Mouse (Mus musculus) heart, embryonic 13.5 days (tissue): ENCODE results near the gene Igf2r. TPM values are rescaled to one million over a fixed set of nuclear protein-coding genes. Genes with fewer than 3 reads are reported as not detected.

Experiments
- ATAC-seq: fragments of 200-750 bp; cut with Nextera tagmentation; 2 replicates; pipeline ENCODE4 v1.8.0; 2017; ENCODE audit warnings: moderate TSS enrichment; ENCODE audit not compliant: insufficient number of reproducible peaks, low FRiP score, low TSS enrichment; ENCODE audit errors: extremely low read depth
- H3K27ac ChIP-seq: fragments of 300-500 bp; sonication (generic); replicated peaks from 2 replicates; pipeline ENCODE4 v1.5.1; 2015; ENCODE audit warnings: moderate library complexity, mild to moderate bottlenecking, inconsistent platforms
- H3K27me3 ChIP-seq: fragments of 300-500 bp; sonication (generic); replicated peaks from 2 replicates; pipeline ENCODE4 v1.6.1; 2015; ENCODE audit warnings: mild to moderate bottlenecking, inconsistent platforms
- H3K36me3 ChIP-seq: fragments of 300-500 bp; sonication (generic); 2 replicates; pipeline ENCODE4 v1.6.1; 2015; ENCODE audit warnings: mild to moderate bottlenecking, inconsistent platforms
- H3K4me1 ChIP-seq: fragments of 300-500 bp; sonication (generic); 2 replicates; pipeline ENCODE4 v1.6.1; 2015; ENCODE audit warnings: inconsistent platforms
- H3K4me2 ChIP-seq: fragments of 300-500 bp; sonication (generic); 2 replicates; pipeline ENCODE4 v1.6.1; 2015; ENCODE audit warnings: inconsistent platforms, mild to moderate bottlenecking, moderate library complexity
- H3K4me3 ChIP-seq: fragments of 300-500 bp; sonication (generic); 2 replicates; pipeline ENCODE4 v1.5.1; 2015; ENCODE audit warnings: moderate library complexity, mild to moderate bottlenecking, inconsistent platforms
- H3K9ac ChIP-seq: fragments of 300-500 bp; sonication (generic); 2 replicates; pipeline ENCODE4 v1.6.1; 2015; ENCODE audit warnings: inconsistent platforms, mild to moderate bottlenecking, moderate library complexity
- H3K9me3 ChIP-seq: fragments of 300-500 bp; sonication (generic); 2 replicates; pipeline ENCODE4 v1.6.1; 2016; ENCODE audit warnings: inconsistent platforms
- WGBS: fragments of 180-500 bp; shearing (Covaris S2); methylation state at CpG from one replicate; pipeline ENCODE4 v1.1.7; 2015; ENCODE audit warnings: mixed read lengths; 5-methylcytosine and 5-hydroxymethylcytosine counted together
- polyA plus RNA-seq: library from polyadenylated mRNA; unstranded; fragments of >200 nt; fragmentation: Nextera tagmentation; extraction: Ambion mirVana; gene quantifications from 2 replicates; pipeline ENCODE4 v1.2.1, GENCODE M21; 2015

The Igf2r gene
- polyA plus RNA-seq: 142 and 143 TPM in 2 replicates

DNA sequence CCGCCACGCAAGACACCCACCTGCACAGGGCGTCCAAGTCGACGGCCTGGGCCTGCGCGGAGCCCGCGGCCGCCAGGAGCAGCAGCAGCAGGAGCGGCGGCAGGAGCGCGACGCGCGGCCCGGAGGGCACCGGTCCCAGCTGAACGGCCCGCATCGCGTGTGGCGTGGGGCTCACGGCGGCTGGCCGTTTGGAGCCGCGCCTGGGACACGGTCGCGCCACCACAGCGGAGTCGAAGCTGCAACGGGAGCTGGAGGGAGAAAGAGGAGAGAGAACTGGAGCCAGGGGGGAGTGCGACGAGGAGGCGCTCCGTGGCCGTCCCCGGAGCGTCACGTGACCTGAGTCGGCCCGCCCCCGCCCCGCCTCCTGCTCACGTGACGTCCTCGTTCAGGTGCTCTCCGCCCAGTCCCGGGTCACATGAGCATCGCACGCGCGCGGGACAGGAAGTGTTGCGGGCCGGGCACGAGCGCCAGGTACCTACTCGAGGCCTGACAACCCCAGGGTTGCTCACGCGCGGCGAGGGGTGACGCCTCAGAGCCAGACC, at the start of gene Igf2r:
TSS of gene Igf2r (minus strand) at position 285 of the 542 bp plus-strand sequence.
- Histone ChIP-seq H3K27me3 (no peaks in the 10 kb centered on the region), H3K9me3 (no peaks in the 10 kb centered on the region), H3K4me1 (peaks cover 69% of the 10 kb centered on the region), H3K27ac (peak within 1 kb of the TSS; percentile 97), H3K4me3 (peak within 1 kb of the TSS; percentile 82), H3K4me2 (peak within 1 kb of the TSS; percentile 76), H3K9ac (peak within 1 kb of the TSS; percentile 99), H3K36me3 (peaks cover 81% of the 10 kb centered on the region)
- peak; percentile 82 for ATAC-seq
- 35% methylated on average over 66 of the region's 67 CpGs for WGBS

GRCm38 (mm10) chr17:12815885-12816284, 46.4 kb upstream of the Igf2r start:
- Histone ChIP-seq H3K27me3 (no peaks in the 10 kb centered on the region), H3K27ac (no peak overlapping the region), H3K4me2 (no peak overlapping the region), H3K4me3 (no peak overlapping the region), H3K9me3 (peaks cover 21% of the 10 kb centered on the region), H3K36me3 (peaks cover 93% of the 10 kb centered on the region), H3K9ac (no peak overlapping the region), H3K4me1 (0 out of 2 replicates have a peak, but pooled peaks cover 2% of the 10 kb centered on the region)
- WGBS: 75% methylated on average over 4 of the region's 4 CpGs
- ATAC-seq: no peak

DNA sequence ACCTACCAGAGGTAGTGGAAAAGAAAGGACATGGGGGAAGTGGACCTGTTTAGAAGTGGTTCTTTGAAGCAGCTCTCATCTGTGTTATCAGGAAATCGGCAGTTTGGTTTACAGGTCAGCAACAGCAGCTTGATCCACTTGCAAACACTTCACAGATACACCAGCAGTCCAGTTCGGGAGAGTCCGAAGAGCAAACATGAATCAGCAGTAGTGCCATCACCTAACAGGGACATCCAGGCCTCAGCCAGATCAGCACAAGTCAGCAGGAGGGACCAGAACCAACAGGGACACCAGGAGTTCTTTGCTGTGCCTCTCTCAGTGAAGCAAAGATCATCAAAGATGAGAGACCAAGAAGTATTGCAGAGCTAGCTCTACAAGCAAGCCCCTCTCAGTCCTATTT, 45.0 kb upstream of the Igf2r start:
- peaks cover 8% of the 10 kb centered on the region; the same call in 1 of the 2 replicates for H3K9me3 ChIP-seq
- H3K27ac ChIP-seq: no peak overlapping the region
- no peaks in the 10 kb centered on the region for H3K27me3 ChIP-seq
- no peak for ATAC-seq
- H3K4me1 ChIP-seq: peaks cover 14% of the 10 kb centered on the region
- peaks cover 81% of the 10 kb centered on the region for H3K36me3 ChIP-seq
- H3K9ac ChIP-seq: no peak overlapping the region
- WGBS: 47% methylated on average over 3 of the region's 3 CpGs
- no peak overlapping the region for H3K4me2 ChIP-seq
- no peak overlapping the region for H3K4me3 ChIP-seq

DNA sequence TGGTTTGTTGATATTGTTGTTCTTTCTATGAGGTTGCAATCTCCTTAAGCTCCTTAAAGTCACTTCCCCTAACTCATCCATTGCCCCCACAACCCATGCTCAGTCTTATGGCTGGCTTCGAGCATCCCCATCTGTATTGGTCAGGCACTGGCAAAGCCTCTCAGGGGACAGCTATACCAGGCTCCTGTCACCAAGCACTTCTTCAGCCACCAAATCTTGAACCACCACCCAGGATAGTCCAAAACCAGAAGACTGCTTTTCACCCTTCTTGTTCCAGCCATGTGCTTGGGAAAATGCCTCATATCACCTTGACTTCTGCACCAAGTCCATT, 41.5 kb upstream of the Igf2r start:
- H3K4me3 ChIP-seq: no peak overlapping the region
- peaks cover 60% of the 10 kb centered on the region for H3K36me3 ChIP-seq
- ATAC-seq: no peak
- H3K27me3 ChIP-seq: no peaks in the 10 kb centered on the region
- H3K4me1 ChIP-seq: peaks cover 28% of the 10 kb centered on the region
- H3K27ac ChIP-seq: peak overlapping the region; percentile 92; the same call in 1 of the 2 replicates
- 85% methylated on average over 1 of the region's 1 CpGs for whole genome bisulfite sequencing
- H3K9me3 ChIP-seq: 0 out of 2 replicates have a peak, but pooled peaks cover 5% of the 10 kb centered on the region
- no peak overlapping the region for H3K9ac ChIP-seq
- no peak overlapping the region for H3K4me2 ChIP-seq

- peak; percentile 69; the same call in 1 of the 2 replicates for ATAC-seq
- H3K27ac ChIP-seq: peak overlapping the region; percentile 92
- peak overlapping the region; percentile 69 for H3K9ac ChIP-seq
- H3K9me3 ChIP-seq: 0 out of 2 replicates have a peak, but pooled peaks cover 5% of the 10 kb centered on the region
- H3K36me3 ChIP-seq: peaks cover 55% of the 10 kb centered on the region
- H3K4me2 ChIP-seq: peak overlapping the region; percentile 31
- H3K4me1 ChIP-seq: peaks cover 28% of the 10 kb centered on the region
- H3K4me3 ChIP-seq: no peak overlapping the region
- 10% methylated on average over 14 of the region's 14 CpGs for WGBS
- no peaks in the 10 kb centered on the region for H3K27me3 ChIP-seq
These were observed 40.9 kb upstream of the Igf2r start for GRCm38 (mm10) chr17:12810103-12810972.

- Histone ChIP-seq H3K4me3 (no peak overlapping the region), H3K9ac (peak overlapping the region; percentile 42; the same call in 1 of the 2 replicates), H3K9me3 (0 out of 2 replicates have a peak, but pooled peaks cover 5% of the 10 kb centered on the region), H3K27ac (peak overlapping the region; percentile 92), H3K36me3 (peaks cover 50% of the 10 kb centered on the region), H3K27me3 (no peaks in the 10 kb centered on the region), H3K4me1 (peaks cover 35% of the 10 kb centered on the region), H3K4me2 (no peak overlapping the region)
- ATAC-seq: no peak
- 76% methylated on average over 6 of the region's 6 CpGs for WGBS
These were observed 39.4 kb upstream of the Igf2r start for GRCm38 (mm10) chr17:12808851-12809250.

- H3K9me3 ChIP-seq: no peaks in the 10 kb centered on the region
- no peak overlapping the region for H3K9ac ChIP-seq
- H3K4me1 ChIP-seq: peaks cover 40% of the 10 kb centered on the region
- ATAC-seq: no peak
- H3K27ac ChIP-seq: peak overlapping the region; percentile 33; the same call in 1 of the 2 replicates
- H3K27me3 ChIP-seq: no peaks in the 10 kb centered on the region
- H3K4me2 ChIP-seq: no peak overlapping the region
- no peak overlapping the region for H3K4me3 ChIP-seq
- H3K36me3 ChIP-seq: peaks cover 41% of the 10 kb centered on the region
These were observed 35.4 kb upstream of the Igf2r start for GRCm38 (mm10) chr17:12804584-12805445.

DNA sequence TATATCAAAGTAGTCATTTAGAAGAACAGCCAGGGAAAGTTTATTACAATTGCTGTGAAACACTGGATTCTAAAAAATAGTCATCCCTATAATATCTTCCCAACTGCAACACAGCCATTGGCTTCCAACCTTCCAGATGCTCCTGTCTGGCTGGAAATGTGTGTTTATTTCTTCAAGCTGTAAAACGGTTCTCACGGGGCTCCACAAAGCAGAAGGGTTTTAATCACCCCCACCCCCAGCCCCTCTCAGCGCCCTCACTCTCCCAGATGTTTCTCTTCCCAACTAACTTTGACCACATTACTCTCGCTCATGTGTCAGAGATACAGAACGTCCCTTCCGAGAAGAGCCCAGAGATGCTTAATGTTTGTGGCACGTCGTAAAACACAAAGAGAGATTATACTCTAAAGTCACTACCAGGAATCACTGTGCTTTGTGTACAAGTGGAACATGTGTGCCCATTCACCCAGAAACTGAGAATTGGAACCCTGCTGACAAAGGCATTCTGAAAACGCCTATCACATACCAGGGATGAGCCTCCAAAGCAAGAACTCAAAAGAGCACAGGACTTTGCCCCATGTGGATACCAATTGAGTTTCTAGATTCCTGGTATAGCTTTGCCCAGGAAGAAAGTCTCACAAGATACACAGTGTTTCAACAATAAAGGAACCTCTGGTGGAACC, 32.5 kb upstream of the Igf2r start:
- H3K36me3 ChIP-seq: peaks cover 42% of the 10 kb centered on the region
- WGBS: 59% methylated on average over 9 of the region's 9 CpGs
- no peak overlapping the region for H3K4me2 ChIP-seq
- no peak for ATAC-seq
- H3K9ac ChIP-seq: no peak overlapping the region
- H3K27me3 ChIP-seq: no peaks in the 10 kb centered on the region
- no peak overlapping the region for H3K4me3 ChIP-seq
- no peaks in the 10 kb centered on the region for H3K9me3 ChIP-seq
- H3K27ac ChIP-seq: peak overlapping the region; percentile 50; the same call in 1 of the 2 replicates
- H3K4me1 ChIP-seq: peaks cover 49% of the 10 kb centered on the region

DNA sequence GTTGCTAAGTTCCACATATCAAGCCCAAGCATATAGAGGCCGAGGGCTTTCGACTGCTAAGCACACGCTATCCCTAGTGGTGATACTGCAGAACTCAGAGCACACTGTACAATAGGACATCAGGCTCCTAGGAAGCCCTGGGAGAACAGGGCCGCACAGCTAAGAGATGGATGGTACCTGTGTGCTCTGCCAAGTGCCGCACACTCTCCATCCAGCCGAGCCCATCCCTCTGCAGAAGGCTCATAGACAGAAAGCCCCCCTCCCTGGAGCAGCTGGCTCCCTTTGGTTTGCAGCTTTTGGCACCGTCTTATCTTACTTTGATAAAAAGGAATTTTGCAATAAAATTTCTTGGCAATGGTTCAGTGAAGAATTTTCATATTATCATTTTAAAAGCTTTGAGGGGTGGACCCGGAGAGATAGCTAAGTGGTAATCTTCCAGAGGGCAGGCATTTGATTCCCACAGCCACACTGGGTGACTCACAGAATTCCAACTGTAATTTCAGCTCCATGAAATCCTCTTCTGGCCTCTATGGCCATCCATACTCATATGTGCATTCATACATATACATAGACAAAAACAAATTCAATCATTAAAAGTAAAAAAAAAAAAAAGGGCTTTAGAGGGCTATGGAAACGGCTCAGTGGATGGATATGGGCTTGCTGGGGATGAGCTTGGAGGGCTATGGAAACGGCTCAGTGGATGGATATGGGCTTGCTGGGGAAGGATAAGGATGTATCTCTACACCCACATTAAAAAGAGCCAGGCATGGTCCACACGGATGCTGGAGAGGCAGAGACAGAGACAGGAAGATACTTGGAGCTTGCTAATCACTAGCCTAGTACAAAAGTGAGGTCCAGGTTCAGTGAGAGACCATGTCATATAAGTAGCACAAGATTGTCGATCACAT, 30.2 kb upstream of the Igf2r start:
- Histone ChIP-seq H3K4me2 (no peak overlapping the region), H3K4me1 (peaks cover 68% of the 10 kb centered on the region), H3K4me3 (no peak overlapping the region), H3K27ac (peak overlapping the region; percentile 99), H3K36me3 (peaks cover 38% of the 10 kb centered on the region), H3K27me3 (no peaks in the 10 kb centered on the region), H3K9ac (no peak overlapping the region), H3K9me3 (no peaks in the 10 kb centered on the region)
- 36% methylated on average over 12 of the region's 12 CpGs for WGBS
- peak; percentile 64; the same call in 1 of the 2 replicates for ATAC-seq

GRCm38 (mm10) chr17:12798571-12798970, 29.1 kb upstream of the Igf2r start:
- Histone ChIP-seq H3K27me3 (no peaks in the 10 kb centered on the region), H3K27ac (peak overlapping the region; percentile 99), H3K36me3 (peaks cover 41% of the 10 kb centered on the region), H3K9ac (no peak overlapping the region), H3K4me1 (peaks cover 77% of the 10 kb centered on the region), H3K4me2 (no peak overlapping the region), H3K4me3 (no peak overlapping the region), H3K9me3 (no peaks in the 10 kb centered on the region)
- ATAC-seq: no peak
- WGBS: 80% methylated on average over 3 of the region's 3 CpGs
